Mouse (Mus musculus) embryonic facial prominence, embryonic 14.5 days (tissue): ENCODE results near the gene Macrod2. TPM values are rescaled to one million over a fixed set of nuclear protein-coding genes. Genes with fewer than 3 reads are reported as not detected.
A peak's percentile ranks its signal among the peaks of the same experiment; 100 is the strongest.

Experiments used
- ATAC-seq: fragments of 200-750 bp; cut with Nextera tagmentation; 2 replicates; pipeline ENCODE4 v1.8.0; 2017; ENCODE audit warnings: low read depth, moderate number of reproducible peaks, moderate TSS enrichment
- DNase-seq: peaks from one replicate; pipeline ENCODE4 v3.0.0-alpha.2; 2015; ENCODE audit warnings: low spot score
- H3K27ac ChIP-seq: fragments of 300-500 bp; sonication (generic); replicated peaks from 2 replicates; pipeline ENCODE4 v1.5.1; 2014; ENCODE audit warnings: low read depth, mild to moderate bottlenecking, low read length, moderate library complexity
- H3K27me3 ChIP-seq: fragments of 300-500 bp; sonication (generic); replicated peaks from 2 replicates; pipeline ENCODE4 v1.6.1; 2014; ENCODE audit warnings: low read length; ENCODE audit not compliant: control insufficient read depth, insufficient read depth
- H3K36me3 ChIP-seq: fragments of 300-500 bp; sonication (generic); 2 replicates; pipeline ENCODE4 v1.6.1; 2014; ENCODE audit warnings: low read length, mixed read lengths; ENCODE audit not compliant: control insufficient read depth, insufficient read depth
- H3K4me1 ChIP-seq: fragments of 300-500 bp; sonication (generic); 2 replicates; pipeline ENCODE4 v1.6.1; 2014; ENCODE audit warnings: antibody characterized with exemption, low read length; ENCODE audit not compliant: control insufficient read depth, insufficient read depth
- H3K4me2 ChIP-seq: fragments of 300-500 bp; sonication (generic); 2 replicates; pipeline ENCODE4 v1.6.1; 2014; ENCODE audit warnings: low read depth, mild to moderate bottlenecking, low read length, moderate library complexity, mixed read lengths
- H3K4me3 ChIP-seq: fragments of 300-500 bp; sonication (generic); 2 replicates; pipeline ENCODE4 v1.5.1; 2014; ENCODE audit warnings: low read depth, mild to moderate bottlenecking, low read length
- H3K9ac ChIP-seq: fragments of 300-500 bp; sonication (generic); 2 replicates; pipeline ENCODE4 v1.6.1; 2014; ENCODE audit warnings: low read depth, mild to moderate bottlenecking, low read length, moderate library complexity, mixed read lengths
- H3K9me3 ChIP-seq: fragments of 300-500 bp; sonication (generic); 2 replicates; pipeline ENCODE4 v1.6.1; 2016; ENCODE audit warnings: low read length; ENCODE audit not compliant: control insufficient read depth
- WGBS: fragments of 180-500 bp; shearing (Covaris S2); extraction: QIAGEN DNeasy Blood & Tissue Kit; methylation state at CpG from one replicate; pipeline ENCODE4 v1.1.7; 2014; 5-methylcytosine and 5-hydroxymethylcytosine counted together
- polyA plus RNA-seq: library from polyadenylated mRNA; unstranded; fragments of >200 nt; fragmentation: Nextera tagmentation; extraction: Ambion mirVana; gene quantifications from 2 replicates; pipeline ENCODE4 v1.2.1, GENCODE M21; 2014

Gene Macrod2
- polyA plus RNA-seq, 1 experiment from 2014 or later, result 29.2 TPM

DNA sequence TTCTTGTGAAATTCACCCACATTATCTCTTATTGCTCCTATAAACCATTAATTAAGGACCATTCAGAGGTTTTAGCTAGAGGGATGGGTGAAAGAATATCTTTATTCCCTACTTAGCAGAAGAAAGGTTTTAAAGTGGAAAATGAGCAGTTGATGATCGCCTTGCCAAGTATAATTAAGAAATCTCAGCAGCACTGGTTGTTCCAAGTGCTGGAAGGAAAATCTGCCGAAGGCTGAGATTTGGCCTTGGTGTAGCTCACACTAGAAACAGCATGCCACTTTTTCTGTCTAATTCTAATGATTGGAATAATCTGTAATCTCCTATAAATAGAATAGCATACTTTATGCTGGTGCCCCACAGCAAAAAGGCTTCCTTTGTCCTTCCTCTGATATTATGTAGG lies 993.5 kb downstream of the Macrod2 start:
- no peaks in the 10 kb centered on the region for H3K27me3 ChIP-seq
- H3K9ac ChIP-seq, result no peak overlapping the region
- no peak overlapping the region for H3K4me2 ChIP-seq
- no peak overlapping the region for H3K27ac ChIP-seq
- DNase-seq, result no peak
- no peaks in the 10 kb centered on the region for H3K36me3 ChIP-seq
- no peak; the same call in 1 of the 2 replicates for ATAC-seq
- WGBS, result 64% methylated on average over 2 of the region's 2 CpGs
- H3K4me3 ChIP-seq, result no peak overlapping the region
- no peaks in the 10 kb centered on the region for H3K4me1 ChIP-seq
- no peaks in the 10 kb centered on the region for H3K9me3 ChIP-seq

DNA sequence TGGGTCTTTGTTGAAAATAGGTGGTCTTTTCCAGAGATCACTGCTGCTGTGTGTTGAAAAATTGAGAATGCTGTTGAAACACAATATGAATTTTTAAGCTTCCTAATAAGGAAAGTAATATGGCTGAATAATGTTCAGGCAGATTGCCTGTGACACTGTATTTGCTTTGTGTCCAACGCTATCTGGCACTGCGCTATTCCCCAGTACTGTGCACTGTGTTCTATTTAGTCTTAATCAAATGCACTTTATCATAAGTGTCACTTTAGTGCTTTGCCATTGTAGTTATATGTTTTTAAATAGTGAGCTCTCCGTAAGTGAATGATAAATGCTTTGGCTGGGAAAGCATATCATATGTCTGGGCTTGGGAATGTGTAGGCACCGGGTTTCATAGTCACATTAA lies 996.1 kb downstream of the Macrod2 start:
- Histone ChIP-seq H3K27ac (no peak overlapping the region), H3K9ac (no peak overlapping the region), H3K36me3 (no peaks in the 10 kb centered on the region), H3K4me1 (no peaks in the 10 kb centered on the region), H3K4me2 (no peak overlapping the region), H3K27me3 (no peaks in the 10 kb centered on the region), H3K9me3 (no peaks in the 10 kb centered on the region), H3K4me3 (no peak overlapping the region)
- 75% methylated on average over 4 of the region's 4 CpGs for WGBS
- DNase-seq, result no peak
- no peak for ATAC-seq

DNA sequence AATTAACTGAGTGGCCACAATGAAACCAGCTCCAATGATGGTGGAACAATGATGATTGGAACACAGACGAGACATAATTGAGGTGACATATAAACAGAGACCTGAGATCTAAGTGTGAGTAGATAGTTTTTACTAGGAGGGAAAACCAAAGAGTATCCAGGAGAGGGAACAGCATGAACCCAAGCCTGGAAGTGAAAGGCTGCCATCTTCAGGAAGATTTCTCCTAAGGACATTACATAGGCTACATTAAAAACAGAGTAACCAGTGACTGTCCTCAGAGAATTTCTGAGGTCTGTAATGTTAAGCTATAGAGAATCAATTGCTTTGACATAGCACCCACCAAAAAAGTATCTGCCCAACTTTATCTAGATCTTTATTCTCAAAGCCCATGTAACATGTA lies 999.7 kb downstream of the Macrod2 start:
- WGBS, result 62% methylated on average over 1 of the region's 1 CpGs
- Histone ChIP-seq H3K27ac (no peak overlapping the region), H3K4me3 (no peak overlapping the region), H3K9ac (no peak overlapping the region), H3K4me2 (no peak overlapping the region), H3K4me1 (no peaks in the 10 kb centered on the region), H3K9me3 (no peaks in the 10 kb centered on the region), H3K36me3 (no peaks in the 10 kb centered on the region), H3K27me3 (no peaks in the 10 kb centered on the region)
- no peak for ATAC-seq
- DNase-seq, result peak; percentile 16

DNA sequence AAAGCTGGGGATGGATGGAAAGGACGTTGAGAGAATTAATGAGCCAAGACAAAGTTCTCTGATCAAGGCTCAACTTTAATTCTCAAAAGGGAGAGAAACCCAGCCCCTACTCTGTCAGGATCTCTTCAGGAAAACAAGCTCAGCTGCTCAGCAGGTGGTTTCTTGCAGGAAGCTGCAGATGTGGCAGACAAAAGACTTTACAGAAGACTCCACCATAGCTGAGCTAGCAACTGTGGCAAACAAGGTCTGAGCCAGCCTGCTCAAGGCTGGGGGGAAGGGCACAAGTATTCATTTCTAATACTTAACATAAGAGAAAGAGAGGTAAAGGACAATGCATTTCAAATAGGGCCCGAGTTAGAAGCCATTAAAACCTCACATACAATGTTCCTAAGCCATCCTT lies 1013.7 kb downstream of the Macrod2 start:
- H3K9me3 ChIP-seq, result no peaks in the 10 kb centered on the region
- H3K4me1 ChIP-seq, result no peaks in the 10 kb centered on the region
- no peaks in the 10 kb centered on the region for H3K36me3 ChIP-seq
- no peak overlapping the region for H3K4me3 ChIP-seq
- DNase-seq (no peak), ATAC-seq (no peak)
- no peak overlapping the region for H3K9ac ChIP-seq
- WGBS, result 31% methylated on average over 2 of the region's 2 CpGs
- H3K4me2 ChIP-seq, result no peak overlapping the region
- H3K27ac ChIP-seq, result no peak overlapping the region
- H3K27me3 ChIP-seq, result no peaks in the 10 kb centered on the region

DNA sequence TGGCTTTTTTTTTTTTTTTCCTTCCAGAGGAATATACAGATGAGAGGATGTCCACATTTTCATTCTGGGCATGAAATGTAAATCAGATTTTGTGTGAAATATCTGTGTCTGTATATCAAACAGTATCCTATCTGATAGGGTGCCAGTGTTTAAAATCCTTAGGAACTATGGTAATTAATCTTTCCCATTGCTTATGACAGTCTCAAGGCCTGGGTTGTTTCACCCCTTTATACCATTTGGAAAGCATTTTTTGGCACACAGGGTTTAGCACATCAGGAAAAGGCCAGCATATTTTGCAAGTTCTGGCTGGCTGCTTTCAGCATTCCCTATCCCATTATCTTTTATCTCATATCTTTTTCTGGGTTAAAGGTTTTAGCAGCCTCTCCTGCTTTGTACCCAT lies 1021.3 kb downstream of the Macrod2 start:
- Histone ChIP-seq H3K27me3 (no peaks in the 10 kb centered on the region), H3K4me1 (0 out of 2 replicates have a peak, but pooled peaks cover 6% of the 10 kb centered on the region), H3K27ac (no peak overlapping the region), H3K4me3 (no peak overlapping the region), H3K9ac (no peak overlapping the region), H3K4me2 (no peak overlapping the region), H3K9me3 (no peaks in the 10 kb centered on the region), H3K36me3 (no peaks in the 10 kb centered on the region)
- peak; percentile 31 for DNase-seq
- ATAC-seq, result no peak

DNA sequence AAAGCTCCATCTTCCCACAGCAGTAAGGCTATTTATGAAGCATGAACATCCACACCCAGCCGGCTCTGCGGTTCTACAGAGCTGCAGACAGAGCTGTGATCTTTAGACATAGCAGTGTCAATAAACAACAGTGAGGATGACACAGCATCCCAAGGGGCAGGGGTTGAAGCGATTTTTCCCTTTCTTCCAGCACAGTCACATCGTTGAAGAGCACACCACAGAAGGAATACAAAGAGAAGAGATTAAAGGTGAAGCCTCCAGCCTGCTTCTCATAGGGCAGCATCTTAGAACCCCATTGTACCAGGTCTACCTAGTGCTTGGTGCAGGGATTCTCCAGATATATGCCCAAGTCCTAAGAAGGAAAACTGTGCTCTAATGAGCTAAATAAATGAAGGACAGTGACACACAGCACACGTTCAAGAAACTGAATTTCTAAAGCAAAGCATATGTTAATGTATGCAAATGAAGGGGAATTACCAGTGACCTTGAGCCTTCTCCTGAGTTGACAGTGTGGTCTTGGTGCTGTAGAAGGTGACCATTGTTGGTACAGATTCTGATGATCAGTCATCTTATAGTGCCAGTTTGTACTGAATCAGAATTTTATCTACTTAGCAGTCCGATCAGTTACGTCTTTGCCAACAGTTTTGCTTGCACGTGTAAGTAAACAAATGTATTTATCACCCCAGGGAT lies 1021.9 kb downstream of the Macrod2 start:
- peak; percentile 9 for DNase-seq
- no peak overlapping the region for H3K27ac ChIP-seq
- no peak for ATAC-seq
- 55% methylated on average over 8 of the region's 8 CpGs for WGBS
- no peaks in the 10 kb centered on the region for H3K27me3 ChIP-seq
- 0 out of 2 replicates have a peak, but pooled peaks cover 6% of the 10 kb centered on the region for H3K4me1 ChIP-seq
- no peaks in the 10 kb centered on the region for H3K36me3 ChIP-seq
- no peak overlapping the region for H3K4me2 ChIP-seq
- H3K4me3 ChIP-seq, result no peak overlapping the region
- H3K9me3 ChIP-seq, result no peaks in the 10 kb centered on the region
- H3K9ac ChIP-seq, result no peak overlapping the region

DNA sequence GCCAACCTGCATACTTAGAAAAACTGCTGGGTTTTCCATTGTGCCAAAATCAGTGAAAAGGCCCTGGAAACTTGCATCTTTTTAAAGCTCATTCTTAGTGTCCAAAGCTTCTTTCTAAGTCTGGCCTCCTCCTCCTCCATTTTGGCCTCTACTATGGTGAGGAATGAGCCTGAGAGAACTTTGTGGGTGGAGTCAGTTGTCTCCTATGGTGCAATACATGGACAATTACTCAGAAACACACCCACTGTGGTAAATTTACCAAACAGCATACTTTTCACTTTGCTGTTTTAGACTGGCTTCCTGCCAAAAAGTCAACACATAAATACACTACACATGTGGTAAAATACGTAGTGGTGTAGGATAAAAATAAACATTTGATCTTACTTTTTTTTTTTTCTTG lies 1024.7 kb downstream of the Macrod2 start:
- Histone ChIP-seq H3K27me3 (no peaks in the 10 kb centered on the region), H3K4me1 (0 out of 2 replicates have a peak, but pooled peaks cover 6% of the 10 kb centered on the region), H3K4me3 (no peak overlapping the region), H3K27ac (no peak overlapping the region), H3K4me2 (no peak overlapping the region), H3K36me3 (no peaks in the 10 kb centered on the region), H3K9ac (no peak overlapping the region), H3K9me3 (no peaks in the 10 kb centered on the region)
- DNase-seq (peak; percentile 57), ATAC-seq (no peak; the same call in 1 of the 2 replicates)
- 12% methylated on average over 1 of the region's 1 CpGs for WGBS

DNA sequence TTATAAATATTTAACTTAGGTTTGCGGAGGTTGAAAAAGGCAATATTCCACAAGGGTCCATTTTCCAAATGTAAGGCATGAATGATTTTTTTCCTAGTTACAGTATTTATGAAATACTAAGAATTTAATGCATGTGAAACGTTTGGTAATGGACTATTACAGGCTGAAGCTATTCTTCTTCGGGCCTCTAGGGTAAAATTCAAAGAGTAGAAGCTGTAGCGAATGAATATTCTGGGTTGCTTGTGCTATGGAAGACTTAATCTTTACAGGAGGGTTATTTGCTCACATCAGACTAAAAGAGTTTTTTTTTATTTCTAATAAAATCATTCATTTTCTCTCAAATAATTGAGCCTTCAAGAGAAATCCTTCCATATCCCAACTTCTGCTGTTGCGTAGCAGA lies 1039.0 kb downstream of the Macrod2 start:
- Histone ChIP-seq H3K9me3 (no peaks in the 10 kb centered on the region), H3K36me3 (no peaks in the 10 kb centered on the region), H3K9ac (no peak overlapping the region), H3K27me3 (no peaks in the 10 kb centered on the region), H3K4me2 (no peak overlapping the region), H3K27ac (no peak overlapping the region), H3K4me3 (no peak overlapping the region), H3K4me1 (no peaks in the 10 kb centered on the region)
- ATAC-seq, result no peak
- 82% methylated on average over 5 of the region's 5 CpGs for WGBS
- no peak for DNase-seq
